Mouse (Mus musculus): Measurements from ENCODE around the gene Nfam1. TPM values are rescaled to one million over a fixed set of nuclear protein-coding genes. Genes with fewer than 3 reads are reported as not detected.
A peak's percentile ranks its signal among the peaks of the same experiment; 100 is the strongest.

The Nfam1 gene
- polyA plus RNA-seq, 1 experiment: not detected

DNA sequence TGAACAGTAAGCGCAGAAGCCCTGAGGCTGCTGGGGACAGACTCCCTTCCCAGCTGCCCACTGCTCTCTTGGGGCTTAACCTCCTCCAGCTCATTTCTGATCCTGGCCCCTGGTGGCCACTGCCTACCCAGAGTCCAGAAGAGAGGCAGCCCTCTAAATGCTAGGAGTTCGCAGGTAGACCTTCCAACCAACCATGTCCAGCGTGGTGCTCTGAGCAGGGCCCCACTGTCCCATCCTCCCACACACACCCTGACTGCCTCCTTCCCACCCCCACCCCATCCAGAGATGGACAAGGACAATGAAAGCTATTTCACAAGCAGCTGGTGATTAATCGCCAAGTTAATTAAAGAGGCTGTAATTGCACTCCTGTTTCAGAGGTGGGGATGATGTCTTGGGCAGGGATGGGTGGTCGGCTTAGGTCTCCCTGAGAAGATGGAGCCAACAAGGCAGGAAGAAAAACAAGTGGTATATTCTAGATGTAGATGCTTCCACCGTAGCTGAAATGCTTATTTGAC lies 43.9 kb downstream of the Nfam1 start:
- H3K27ac ChIP-seq (ENCODE audit: insufficient read depth, low read depth, low read length): no peak overlapping the region
- peaks cover 32% of the 10 kb centered on the region for H3K4me1 ChIP-seq (ENCODE audit: control insufficient read depth, insufficient read depth, low read length)
- 60% methylated on average over 6 of the region's 6 CpGs for WGBS
- H3K4me3 ChIP-seq (ENCODE audit: insufficient read depth, low read depth, low read length): no peak overlapping the region
- TF ChIP-seq CTCF (IDR thresholded peaks at IDR 0.05; ENCODE audit: insufficient read depth, low read depth, low read length) (no peak), POLR2A (IDR thresholded peaks at IDR 0.05; ENCODE audit: insufficient read depth, low read depth, low read length) (no peak)

DNA sequence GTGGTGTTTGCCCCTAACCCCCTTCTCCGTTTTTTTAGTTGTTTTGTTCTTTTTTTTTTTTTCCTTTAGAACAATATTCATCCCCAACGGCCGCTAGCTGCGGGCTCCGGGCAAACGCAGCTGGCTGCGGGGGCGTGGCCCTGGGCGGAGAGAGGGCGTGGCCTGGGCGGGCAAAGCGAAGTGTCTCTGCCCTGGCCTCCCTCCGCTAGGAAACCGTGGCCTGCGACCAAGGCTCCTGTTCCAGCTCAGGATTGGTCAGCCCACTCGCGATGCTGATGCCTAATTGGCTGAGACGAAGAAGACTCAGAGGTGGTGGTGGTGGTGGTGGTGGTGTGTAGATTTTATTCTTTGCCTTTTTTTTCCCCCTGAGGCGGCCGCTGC lies 45.4 kb downstream of the Nfam1 start, which contains the start of gene Tcf20:
Gene Tcf20 (minus strand): TSS at position 141 of the 381 bp plus-strand sequence.
- TF ChIP-seq POLR2A (IDR thresholded peaks at IDR 0.05; ENCODE audit: insufficient read depth, low read depth, low read length) (no peak), CTCF (IDR thresholded peaks at IDR 0.05; ENCODE audit: insufficient read depth, low read depth, low read length) (no peak)
- H3K27ac ChIP-seq (ENCODE audit: insufficient read depth, low read depth, low read length): no peak within 1 kb of the TSS
- H3K4me3 ChIP-seq (ENCODE audit: insufficient read depth, low read depth, low read length): peak within 1 kb of the TSS; percentile 51
- peaks cover 40% of the 10 kb centered on the region for H3K4me1 ChIP-seq (ENCODE audit: control insufficient read depth, insufficient read depth, low read length)
- WGBS: under 1% methylated on average over 20 of the region's 20 CpGs

DNA sequence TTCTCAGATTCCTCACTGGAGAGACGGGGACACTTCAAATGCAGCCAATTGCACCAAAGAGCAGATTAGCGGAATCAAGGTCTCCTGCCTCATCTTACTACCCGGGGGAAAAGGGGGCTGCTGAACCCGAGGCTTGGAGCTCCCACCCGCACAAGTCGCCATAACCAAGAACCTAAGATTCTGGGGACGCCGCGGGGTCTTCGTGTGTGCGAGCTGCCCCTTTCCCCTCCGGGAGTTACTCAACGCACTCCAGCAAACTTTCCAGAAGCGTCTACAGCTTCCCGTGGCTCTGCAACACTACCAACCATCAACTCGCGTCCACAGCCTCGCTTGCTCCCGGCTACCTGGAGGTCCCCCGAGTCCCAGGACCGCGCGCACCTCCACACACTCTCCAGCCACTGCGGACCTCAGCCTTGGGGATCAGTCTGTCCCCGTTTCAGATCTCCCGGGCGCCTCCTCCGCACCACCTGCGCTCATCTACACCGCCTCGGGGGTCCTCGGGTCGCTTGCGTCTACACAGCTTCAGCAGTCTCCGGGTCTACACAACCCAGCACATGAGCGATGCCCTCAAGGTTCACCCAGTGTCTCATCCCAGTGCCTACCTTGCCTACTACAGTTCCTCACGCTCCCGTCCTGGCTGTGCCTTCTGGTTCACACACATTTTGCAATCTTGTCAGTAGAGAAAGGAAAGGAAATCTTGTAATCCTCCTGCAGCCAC lies 45.9 kb downstream of the Nfam1 start:
- Histone ChIP-seq H3K4me1 (ENCODE audit: control insufficient read depth, insufficient read depth, low read length) (peaks cover 37% of the 10 kb centered on the region), H3K27ac (ENCODE audit: insufficient read depth, low read depth, low read length) (no peak overlapping the region), H3K4me3 (ENCODE audit: insufficient read depth, low read depth, low read length) (peak overlapping the region; percentile 51)
- TF ChIP-seq POLR2A (IDR thresholded peaks at IDR 0.05; ENCODE audit: insufficient read depth, low read depth, low read length): no peak
- no peak for TF ChIP-seq CTCF (IDR thresholded peaks at IDR 0.05; ENCODE audit: insufficient read depth, low read depth, low read length)
- WGBS: 2% methylated on average over 38 of the region's 38 CpGs

DNA sequence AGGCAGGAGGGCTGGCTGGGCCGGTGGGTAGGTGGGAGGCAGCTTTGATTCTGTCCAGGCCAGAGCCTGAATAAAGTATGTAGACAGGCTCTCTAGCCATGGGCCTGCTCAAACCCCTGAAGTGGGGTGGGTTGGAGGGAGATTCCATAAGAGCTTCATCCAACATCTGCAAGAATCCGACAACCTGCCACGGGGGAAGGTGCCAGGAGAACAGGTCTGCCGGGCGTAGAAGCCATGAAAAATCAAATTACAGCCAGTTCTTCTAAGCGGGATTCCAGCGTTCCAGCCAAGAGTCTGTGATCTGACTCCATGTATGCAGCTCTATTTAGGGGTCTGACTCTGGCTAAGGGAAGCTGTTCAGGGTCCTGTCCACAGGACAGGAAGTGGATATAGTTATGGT lies 48.5 kb downstream of the Nfam1 start:
- WGBS: 77% methylated on average over 7 of the region's 7 CpGs
- Histone ChIP-seq H3K27ac (ENCODE audit: insufficient read depth, low read depth, low read length) (no peak overlapping the region), H3K4me3 (ENCODE audit: insufficient read depth, low read depth, low read length) (no peak overlapping the region), H3K4me1 (ENCODE audit: control insufficient read depth, insufficient read depth, low read length) (peaks cover 42% of the 10 kb centered on the region)
- TF ChIP-seq CTCF (IDR thresholded peaks at IDR 0.05; ENCODE audit: insufficient read depth, low read depth, low read length): no peak
- TF ChIP-seq POLR2A (IDR thresholded peaks at IDR 0.05; ENCODE audit: insufficient read depth, low read depth, low read length): no peak

DNA sequence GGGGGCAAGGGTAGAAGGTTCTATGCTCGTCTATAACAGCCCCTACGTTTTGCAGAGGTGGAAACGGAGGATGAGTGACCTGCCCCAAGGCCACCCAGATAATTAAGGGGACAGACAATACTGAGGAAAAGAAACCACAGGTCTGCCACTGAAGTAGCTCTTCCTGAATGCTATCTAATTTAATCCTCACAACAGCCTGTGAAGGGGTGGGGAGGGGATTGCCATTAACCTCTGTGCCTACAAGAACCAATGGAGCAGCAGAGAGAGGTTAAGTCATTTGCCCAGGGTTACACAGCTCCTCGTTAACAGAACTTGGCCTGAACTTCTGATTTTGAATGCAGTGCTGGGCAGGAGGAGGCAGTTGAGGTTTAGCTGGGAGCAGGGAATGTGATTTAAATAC lies 49.0 kb downstream of the Nfam1 start:
- Histone ChIP-seq H3K27ac (ENCODE audit: insufficient read depth, low read depth, low read length) (no peak overlapping the region), H3K4me3 (ENCODE audit: insufficient read depth, low read depth, low read length) (no peak overlapping the region), H3K4me1 (ENCODE audit: control insufficient read depth, insufficient read depth, low read length) (peaks cover 39% of the 10 kb centered on the region)
- TF ChIP-seq POLR2A (IDR thresholded peaks at IDR 0.05; ENCODE audit: insufficient read depth, low read depth, low read length) (no peak), CTCF (IDR thresholded peaks at IDR 0.05; ENCODE audit: insufficient read depth, low read depth, low read length) (no peak)
- 56% methylated on average over 4 of the region's 4 CpGs for WGBS

DNA sequence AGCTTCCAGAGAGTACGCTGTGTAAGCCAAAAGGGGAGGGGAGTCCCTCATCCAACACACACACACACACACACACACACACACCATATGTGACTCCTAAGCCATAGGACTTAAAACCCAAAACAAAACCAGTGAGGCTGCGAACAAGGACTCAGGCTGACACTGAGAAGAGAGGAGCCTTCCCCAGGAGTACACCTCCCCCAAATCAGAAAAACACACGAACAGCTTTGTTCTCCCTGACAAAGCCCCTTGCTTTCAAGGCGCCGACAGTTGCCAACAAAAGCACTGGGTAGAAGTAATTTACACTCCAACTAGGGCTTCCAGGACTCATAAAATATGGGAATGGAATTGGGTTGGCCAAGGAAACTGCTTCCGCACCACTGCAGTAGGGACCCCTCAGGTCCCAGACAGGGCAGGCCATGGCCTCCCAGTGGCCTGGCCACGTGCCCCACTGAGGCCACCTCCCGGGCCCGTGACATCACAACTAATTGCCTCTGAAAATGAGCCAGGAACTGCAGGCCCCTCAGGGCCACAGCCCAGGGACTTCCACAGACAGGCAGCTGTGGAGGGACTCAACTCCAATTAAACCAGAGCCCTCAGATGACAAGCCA lies 49.6 kb downstream of the Nfam1 start:
- peaks cover 36% of the 10 kb centered on the region for H3K4me1 ChIP-seq (ENCODE audit: control insufficient read depth, insufficient read depth, low read length)
- no peak overlapping the region for H3K4me3 ChIP-seq (ENCODE audit: insufficient read depth, low read depth, low read length)
- WGBS: 46% methylated on average over 9 of the region's 9 CpGs

DNA sequence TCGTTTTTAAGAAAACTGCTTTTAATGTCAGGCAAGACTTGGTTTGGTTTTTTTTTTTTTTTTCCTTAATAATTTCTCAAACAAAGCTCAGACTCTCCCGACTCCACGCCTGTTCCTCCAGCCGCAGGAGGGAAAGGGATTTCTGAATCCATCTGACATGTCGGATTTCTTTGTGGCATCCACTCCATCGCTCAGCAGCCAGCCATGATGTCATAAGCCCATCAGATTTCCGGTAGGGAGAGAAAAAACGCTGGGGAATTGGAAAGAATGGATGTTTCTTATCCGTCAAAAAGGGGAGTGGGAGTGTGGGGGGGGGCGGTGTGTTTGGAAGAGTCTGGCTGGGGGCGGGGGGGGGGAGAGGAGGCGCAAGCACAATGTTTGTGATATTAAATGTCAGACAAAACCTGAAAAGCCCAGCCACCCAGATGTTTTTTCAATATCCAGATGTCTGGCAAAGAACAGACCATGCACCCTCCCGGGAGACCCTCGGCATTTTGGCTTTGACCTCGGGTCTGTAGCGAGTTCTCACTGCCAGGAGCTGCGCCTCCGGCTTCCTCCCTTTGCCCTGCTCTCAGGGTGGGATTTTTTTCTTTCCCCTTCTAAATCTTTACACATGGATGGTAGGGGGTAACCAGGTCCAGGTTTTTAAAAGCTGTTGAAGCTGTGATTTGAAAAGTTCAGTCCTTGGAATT lies 50.2 kb downstream of the Nfam1 start:
- Histone ChIP-seq H3K4me1 (ENCODE audit: control insufficient read depth, insufficient read depth, low read length) (peaks cover 34% of the 10 kb centered on the region), H3K27ac (ENCODE audit: insufficient read depth, low read depth, low read length) (no peak overlapping the region), H3K4me3 (ENCODE audit: insufficient read depth, low read depth, low read length) (no peak overlapping the region)
- no peak for TF ChIP-seq CTCF (IDR thresholded peaks at IDR 0.05; ENCODE audit: insufficient read depth, low read depth, low read length)
- 30% methylated on average over 18 of the region's 18 CpGs for WGBS

More for the DNA sequence above, 49.6 kb downstream of the Nfam1 start:
- TF ChIP-seq CTCF (IDR thresholded peaks at IDR 0.05; ENCODE audit: insufficient read depth, low read depth, low read length) (no peak), POLR2A (IDR thresholded peaks at IDR 0.05; ENCODE audit: insufficient read depth, low read depth, low read length) (no peak)
- H3K27ac ChIP-seq (ENCODE audit: insufficient read depth, low read depth, low read length): no peak overlapping the region

DNA sequence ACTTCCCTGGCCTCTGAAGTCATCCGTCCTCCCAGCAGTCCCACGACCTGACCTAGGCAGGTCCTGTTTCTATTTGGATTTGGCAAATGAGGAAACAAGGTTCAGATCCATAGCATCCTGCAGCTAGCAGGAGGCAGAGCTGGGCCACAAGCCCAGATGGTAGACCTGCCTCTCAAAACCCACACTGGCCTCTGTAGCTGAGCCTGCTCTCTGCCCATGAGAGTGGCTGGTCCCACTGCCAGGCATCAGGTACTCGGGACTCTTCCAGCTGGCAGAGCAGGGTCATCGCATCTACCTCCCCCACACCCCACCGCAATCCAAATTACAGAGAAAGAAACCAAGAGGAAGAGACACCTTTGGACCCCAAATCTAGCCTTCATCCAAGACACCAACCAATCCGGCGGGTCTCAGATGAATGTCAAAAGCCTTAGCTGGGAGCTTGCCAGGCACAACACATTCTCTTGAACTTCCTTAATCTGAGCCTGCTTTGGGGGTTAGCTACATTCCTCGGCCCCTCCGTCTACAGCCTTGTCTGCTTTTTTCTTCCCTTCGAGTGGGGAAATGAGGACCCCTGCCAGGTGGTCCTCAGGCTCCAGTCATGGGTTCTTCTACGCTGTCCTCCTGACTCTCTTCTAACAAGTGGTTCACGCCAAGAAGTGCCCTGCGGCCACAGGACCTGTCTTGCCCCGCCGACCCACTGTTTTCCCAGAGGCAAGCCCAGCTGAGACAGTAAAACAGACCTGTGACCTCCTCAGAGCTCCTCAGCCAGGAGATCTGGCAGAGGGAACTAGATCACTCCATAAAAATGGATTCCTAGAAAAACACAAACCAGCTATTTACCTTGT lies 51.2 kb downstream of the Nfam1 start:
- 66% methylated on average over 15 of the region's 15 CpGs for WGBS
- H3K4me1 ChIP-seq (ENCODE audit: control insufficient read depth, insufficient read depth, low read length): peaks cover 29% of the 10 kb centered on the region
- no peak overlapping the region for H3K27ac ChIP-seq (ENCODE audit: insufficient read depth, low read depth, low read length)
- H3K4me3 ChIP-seq (ENCODE audit: insufficient read depth, low read depth, low read length): no peak overlapping the region
- no peak for TF ChIP-seq CTCF (IDR thresholded peaks at IDR 0.05; ENCODE audit: insufficient read depth, low read depth, low read length)
- TF ChIP-seq POLR2A (IDR thresholded peaks at IDR 0.05; ENCODE audit: insufficient read depth, low read depth, low read length): no peak

Measured in olfactory bulb, adult 2 months (tissue).